Mouse (Mus musculus): ENCODE results near the gene Atf5. TPM values are rescaled to one million over a fixed set of nuclear protein-coding genes. Genes with fewer than 3 reads are reported as not detected.
A peak's percentile ranks its signal among the peaks of the same experiment; 100 is the strongest.

Gene Atf5
- total RNA-seq, 2 experiments from 2014 or later = 135 to 151 TPM

DNA sequence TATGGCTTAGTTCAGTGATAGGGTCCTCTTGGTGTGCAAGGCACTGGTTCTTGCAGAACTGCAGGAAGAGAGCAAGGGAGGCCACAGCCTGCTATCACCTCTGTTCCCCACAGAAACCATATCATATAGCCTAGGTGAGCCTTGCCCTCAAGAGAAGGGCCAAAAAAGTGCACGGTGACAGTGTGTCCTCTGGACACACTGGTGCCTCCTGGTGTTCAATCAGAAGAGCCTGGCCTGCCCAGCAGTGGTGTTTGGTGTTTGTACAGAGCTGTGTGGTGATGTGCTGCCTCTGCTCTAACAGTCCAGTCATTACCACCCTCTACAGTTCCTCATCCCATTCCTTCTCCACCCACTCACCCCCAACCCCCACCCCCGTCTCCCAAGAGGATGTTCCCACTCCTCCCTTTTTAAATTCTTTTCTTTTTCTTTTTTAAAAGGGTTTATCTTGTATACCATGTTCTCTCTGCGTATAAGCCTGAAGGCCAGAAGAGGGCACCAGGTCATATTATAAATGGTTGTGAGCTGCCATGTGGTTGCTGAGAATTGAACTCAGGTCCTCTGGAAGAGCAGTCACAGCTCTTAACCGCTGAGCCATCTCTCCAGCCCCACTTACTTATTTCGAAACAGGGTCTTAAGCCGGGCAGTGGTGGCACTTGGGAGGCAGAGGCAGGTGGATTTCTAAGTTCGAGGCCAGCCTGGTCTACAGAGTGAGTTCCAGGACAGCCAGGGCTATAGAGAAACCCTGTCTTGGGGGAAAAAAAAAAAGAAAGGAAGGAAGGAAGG is 5.4 kb upstream of the Atf5 start:
- no peak for DNase-seq

DNA sequence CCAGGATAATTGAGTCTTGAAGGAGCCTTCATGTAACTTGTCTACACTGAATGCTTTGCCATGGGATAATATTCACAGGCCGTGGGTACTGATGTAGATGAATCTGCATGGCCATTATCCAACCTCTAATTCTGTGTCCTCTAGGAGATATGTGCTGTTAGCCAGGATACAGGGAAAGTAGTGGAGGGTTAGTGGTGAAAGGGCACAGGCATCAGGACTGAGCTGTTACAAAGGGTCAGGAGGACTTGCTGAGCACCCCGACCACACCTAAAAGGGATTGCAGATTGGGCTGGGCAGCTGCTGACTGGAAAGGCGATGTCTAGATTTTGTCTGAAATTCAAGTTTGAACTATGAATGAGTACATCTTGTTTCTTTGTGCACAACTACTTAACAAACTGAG is 4.1 kb upstream of the Atf5 start:
- no peak for DNase-seq

DNA sequence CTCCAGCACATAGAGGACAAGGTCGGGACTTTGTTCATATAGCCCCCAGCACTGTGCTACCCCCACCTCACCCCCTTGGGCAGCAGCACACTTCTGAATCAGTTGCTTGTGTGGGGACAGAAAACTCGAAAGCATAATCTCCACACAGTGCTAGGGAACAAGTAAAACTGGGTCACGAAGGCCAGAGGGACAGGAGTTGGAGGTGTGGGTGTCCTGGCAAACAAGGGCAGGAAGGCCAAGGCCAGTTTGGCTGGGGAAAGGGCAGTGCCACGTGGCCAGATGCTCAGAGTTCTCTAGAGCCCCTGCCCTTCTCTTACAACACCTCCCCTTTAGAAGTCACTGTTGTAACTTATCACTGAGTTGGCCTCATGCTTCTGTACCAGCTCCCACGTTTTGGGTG is 3.4 kb upstream of the Atf5 start:
- DNase-seq = peak; percentile 51 to 55

DNA sequence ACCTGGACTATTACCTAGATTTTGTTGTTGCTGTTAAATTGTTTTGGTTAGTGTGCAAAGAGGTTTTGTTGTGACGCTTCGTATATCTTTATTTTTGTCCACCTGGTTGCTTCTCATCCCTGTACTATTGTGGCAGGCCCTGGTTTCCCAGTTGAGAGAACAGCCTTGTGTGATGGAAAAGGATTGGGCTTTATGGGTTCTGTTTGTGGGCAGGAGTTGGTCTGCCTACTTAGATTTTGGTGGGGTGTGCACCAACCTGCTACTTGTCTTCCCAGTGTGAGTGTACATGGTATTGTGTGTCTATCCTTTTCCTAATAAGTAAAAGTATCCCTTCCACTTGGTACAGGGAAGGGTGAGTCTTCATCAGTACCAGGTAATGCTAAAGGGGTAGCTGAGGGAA is 2.9 kb upstream of the Atf5 start:
- no peak for DNase-seq

DNA sequence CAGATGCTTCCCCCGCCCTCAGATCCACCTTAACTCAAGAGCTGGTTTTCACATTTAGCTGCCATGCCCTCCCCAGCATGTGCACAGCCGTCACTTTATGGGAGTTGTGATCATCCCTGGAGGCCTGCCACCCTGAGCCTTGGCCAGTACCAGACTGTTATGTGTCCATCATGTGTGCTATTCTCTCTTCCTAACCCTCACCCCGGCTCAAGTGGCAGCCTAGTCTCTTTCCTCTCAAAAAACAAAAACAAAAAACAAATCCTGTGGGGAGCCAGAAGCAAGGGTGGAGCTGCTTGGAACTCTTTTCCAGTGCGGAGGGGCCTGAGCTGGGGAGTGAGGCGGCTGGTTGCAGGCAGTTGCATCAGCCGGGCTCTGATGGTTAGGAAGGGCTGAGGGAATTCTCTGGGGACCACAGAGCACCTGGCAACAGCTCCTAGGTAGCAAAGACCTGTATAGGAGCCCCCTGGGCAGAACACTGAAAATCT is 2.3 kb upstream of the Atf5 start:
- DNase-seq = peak; percentile 74 to 79

DNA sequence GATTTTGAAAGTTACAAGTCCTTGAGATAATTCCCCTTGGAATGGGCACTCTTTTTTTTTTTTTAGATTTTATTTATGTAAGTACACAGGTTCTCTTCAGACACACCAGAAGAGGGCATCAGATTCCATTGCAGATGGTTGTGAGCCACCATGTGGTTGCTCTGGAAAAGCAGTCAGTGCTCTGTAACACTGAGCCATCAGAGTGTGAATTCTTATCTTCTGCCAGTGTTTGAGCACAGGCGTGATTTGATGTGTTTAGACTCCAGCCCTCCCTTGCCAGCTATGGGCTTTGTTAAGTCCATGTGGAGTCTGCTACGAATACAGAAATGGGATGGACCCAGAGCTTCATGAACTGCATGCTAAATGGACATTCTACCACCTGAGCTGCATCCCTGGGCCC is 1.7 kb upstream of the Atf5 start:
- no peak for DNase-seq

DNA sequence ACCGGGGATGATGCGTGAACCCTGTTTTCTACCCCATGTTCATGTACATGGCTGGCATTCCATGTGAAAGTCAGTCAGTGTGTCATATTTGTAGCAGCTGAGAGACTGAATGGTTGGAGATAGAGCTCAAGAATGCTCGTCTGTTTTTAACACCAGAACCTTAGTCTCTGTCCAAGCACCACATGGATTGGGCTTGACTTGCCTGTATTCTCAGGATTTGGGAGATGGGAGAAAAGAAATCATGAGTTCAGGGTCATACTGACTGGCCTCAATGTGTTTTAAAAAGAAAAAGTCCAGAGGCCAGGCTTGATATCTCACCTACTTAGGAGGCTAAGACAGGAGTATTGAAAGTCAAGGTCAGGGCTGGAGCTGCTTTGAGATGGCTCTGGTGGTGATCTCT is 983 bp upstream of the Atf5 start:
- no peak for DNase-seq

DNA sequence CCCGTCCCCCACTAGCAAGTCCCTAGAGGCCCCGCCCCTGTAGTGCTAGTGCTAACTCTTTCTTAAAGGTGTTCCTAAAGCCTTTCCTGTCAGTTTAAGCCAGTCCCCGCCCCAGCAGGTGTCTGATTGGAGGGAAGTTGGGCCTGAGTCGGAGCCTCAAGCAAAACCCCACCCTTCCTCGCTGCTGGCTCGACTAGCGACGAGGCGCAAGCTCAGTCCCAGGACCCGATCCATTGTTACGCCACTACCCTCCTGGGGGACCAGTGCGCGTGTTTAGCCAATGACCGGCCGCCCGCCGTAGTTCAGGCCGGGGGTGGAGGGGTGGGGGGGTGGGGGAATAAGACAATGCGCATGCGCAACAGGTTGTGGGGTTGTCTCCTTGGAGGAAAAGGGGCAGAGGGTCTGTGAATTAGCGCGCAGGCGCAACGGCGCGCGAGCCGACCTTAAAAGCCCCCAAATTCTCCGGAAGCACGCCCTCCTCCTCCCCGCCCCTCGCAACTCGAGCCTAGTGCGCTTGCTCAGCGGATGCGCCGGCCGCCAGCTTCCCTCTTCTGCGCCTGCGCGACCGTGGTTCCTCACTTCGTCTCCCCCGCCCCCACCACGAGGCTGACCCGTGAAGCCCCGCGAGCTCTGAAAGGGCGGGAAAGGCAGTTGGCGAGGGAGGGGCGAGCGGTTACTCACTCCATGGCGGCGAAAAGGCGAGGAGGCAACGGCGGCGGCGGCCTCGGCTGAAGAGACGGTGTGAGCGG is 563 bp downstream of the Atf5 start, which contains the start of the genes Nup62 and Il4i1:
Nup62 (plus strand) TSS at position 368 of the 749 bp plus-strand sequence.
Il4i1 (plus strand) TSS at position 667 of the 749 bp plus-strand sequence.
- DNase-seq = peak; percentile 98 to 100

DNA sequence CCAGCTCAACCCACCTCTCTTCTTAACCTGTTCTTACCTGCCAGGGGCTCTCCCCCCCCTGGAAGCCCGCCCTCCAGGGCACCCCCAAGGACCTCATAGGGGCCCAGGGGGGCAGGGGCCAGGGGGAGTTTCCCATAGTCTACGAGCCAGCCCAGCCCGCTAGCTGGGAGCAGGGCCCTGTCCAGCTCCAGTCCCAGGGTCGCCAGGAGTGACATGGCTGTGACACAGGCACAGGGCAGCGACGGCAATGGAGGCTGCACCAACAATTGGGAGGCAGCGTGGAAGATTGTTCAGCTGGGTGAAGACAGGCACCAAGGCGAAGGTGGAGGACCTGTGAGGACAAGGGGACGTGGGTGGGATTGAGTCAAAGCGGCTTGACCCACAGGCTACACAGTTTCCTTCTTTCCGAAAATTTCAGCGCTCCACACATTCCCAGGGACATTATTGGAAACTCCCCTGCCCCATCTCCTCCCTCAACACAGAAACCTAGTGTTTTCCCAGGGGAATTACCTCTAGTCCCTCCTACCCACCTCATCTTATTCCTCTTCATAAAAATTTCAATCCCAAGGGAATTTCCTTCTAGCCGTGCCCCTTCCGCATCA is 1.4 kb downstream of the Atf5 start:
- no peak for DNase-seq

DNA sequence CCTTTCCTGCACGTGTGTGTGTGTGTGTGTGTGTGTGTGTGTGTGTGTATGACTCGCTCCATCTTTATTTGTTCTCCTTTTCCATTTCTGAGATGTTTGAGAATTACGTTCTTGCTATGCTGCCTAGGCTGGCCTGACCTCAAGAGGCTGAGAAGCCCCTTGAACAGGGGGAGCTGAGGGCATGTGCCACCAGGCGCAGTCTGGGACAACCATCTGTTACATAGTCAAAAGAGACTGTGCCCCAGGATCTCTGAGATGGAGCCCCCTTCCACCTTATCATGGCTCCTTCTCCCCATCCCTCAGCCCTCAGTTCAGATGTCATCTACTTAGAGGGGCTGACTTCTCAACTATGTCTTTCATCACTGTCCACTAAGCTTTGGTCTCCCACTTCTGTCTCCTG is 2.0 kb downstream of the Atf5 start:
- DNase-seq = no peak

DNA sequence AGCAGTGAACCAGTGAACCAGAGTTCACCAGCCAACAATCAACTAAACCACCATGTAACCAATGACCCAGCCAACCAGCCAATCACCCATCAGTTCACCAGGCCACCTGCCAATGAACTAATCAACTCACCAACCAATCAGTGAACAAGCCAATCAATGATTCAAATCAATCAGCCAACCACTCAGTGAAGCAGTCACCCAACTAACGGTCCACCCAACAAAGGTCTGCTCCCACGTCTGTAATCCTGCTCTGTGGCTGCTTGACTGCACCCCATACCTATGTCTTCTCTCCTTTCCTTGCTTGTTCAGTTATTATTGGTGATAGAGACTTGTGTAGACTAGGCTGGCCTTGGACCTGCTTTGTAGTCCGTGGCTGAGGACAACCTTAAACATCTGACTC is 2.5 kb downstream of the Atf5 start:
- no peak for DNase-seq

DNA sequence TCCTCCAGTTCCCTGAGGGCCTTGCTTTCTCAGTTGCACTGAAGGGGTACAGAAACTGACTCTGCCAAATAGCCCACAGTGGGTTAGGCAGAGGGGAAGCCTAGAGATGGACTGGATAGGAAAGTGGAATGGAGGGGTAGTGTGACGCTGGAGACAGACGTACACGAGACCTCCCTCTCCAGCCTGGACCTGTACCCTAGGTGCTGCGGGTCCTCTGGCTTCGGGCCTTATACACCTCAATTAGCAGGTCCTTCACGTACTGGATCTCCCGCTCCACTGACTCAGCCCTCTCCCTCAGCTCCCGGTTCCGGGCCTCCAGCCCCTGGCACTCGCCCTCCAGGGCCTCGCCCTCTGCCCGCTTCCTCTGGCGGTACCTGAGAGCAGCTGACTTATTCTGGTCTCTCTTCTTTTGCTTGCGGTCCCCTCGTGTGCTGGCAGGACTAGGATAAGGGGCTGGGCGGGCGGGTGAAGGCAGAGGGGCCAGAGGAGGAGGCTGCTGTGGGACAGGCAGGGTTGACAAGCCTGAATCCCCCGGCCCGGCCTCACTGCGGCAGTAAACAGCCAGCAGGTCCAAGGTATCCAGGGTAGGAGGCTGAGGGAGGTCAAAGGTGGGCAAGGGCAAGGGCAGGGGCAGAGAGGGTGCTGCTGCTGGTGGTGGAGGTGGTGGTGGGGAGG is 3.7 kb downstream of the Atf5 start:
- DNase-seq = no peak

DNA sequence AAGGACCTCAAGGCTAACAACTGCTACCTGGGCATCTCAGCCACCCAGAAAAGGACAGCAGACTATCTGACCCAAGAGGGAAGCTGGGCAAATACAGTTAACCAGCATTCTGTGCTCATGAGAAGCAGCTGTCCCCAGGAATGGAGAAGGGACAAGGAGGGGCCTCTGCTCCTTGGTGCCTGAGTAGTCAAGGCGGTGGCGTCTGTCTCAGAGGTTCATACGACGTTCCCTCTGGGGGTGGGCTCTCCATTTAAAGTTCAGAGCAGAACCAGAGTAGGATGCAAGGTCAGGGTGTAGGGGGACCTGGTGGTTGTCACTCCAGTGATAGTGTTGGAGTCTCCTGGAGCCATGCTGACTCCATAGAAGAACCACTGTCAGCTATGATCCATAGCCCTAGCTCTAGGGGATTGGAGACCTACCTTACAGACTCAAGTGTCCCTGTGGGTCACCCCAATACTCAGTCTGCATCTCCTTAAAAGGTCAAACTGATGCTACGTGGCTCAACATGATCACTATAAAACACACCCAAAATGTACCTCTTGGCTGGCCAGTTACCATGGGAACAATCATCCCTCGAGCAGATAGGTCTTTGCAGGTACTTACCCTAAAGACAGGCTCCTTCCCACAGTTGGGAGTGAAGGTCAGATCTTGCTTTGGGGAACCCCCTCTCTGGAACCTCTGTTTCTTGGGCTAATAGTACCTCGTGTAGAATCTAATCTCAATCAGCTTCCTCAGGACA is 5.5 kb downstream of the Atf5 start:
- no peak for DNase-seq

DNA sequence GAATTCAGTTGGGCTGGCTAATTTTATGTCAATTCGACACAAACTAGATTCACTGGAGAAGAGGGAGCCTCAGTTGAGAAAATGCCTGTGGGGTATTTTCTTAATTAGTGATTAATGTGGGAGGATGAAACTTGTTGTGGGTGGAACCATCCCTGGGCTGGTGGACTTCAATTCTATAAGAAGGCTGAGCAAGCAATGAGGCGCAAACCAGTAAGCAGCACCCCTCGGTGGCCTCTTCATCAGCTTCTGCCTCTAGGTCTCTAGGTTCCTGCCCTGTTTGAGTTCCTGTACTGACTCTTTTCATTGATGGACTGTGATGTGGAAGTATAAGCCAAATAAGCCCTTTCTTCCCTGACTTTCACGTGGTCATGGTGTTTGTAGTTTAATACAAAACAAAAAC is 6.1 kb downstream of the Atf5 start:
- DNase-seq = no peak

DNA sequence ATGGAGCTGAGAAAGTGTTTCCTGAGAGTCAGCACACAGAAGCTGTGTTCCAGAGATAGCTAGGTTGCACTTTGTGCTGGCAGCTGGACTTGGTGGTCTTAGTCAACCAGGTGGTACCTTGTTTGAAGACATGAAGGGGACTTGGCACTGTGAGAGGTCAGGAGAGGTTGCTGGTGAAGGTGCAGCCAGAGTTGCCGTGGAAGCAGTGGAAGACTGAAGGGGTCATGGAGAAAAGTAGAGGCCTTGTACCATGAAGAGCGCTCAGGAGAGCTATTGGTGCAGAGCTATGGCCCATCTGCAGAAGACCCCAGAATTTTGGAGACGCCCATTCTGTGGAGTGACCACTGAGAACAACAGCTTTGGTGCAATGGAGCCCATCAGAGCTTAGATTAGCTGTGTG is 7.0 kb downstream of the Atf5 start:
- no peak for DNase-seq

DNA sequence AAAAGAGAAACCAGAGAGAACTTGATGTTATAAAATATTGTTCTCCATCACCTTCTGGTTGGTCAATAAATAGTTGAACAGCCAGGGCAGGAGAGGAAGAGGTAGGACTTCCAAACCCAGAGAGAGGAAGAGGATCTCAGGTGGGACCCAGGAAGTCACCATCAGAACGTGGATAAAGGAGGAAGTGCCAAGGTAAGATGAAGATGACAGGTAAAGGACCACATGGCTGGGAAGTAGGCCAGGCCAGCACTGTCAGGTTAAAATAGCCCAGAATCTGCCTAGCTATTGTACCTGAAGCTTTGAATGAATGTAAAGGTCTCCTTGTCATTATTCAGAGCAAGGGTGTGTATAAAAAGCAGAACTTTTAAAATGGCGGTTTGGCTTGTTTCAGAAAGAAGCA is 7.5 kb downstream of the Atf5 start:
- no peak for DNase-seq

DNA sequence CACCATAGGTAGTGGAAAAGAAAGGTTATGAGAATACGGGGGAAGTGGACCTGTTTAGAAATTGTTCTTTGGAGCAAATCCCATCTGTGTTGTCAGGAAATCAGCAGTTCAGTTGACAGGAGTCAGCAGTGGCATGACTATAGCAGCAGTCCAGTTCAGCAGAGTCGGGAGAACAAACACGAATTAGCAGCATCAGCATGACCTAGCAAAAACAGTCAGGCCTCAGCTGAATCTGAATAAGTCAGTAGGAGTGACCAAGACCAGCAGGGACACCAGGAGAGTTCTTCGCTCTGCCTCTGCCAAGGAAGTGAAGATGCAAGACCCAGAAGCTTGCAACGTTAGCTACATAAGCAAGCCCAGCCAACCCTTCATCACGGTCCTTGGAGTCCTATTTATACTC is 23.7 kb downstream of the Atf5 start:
- DNase-seq = no peak

DNA sequence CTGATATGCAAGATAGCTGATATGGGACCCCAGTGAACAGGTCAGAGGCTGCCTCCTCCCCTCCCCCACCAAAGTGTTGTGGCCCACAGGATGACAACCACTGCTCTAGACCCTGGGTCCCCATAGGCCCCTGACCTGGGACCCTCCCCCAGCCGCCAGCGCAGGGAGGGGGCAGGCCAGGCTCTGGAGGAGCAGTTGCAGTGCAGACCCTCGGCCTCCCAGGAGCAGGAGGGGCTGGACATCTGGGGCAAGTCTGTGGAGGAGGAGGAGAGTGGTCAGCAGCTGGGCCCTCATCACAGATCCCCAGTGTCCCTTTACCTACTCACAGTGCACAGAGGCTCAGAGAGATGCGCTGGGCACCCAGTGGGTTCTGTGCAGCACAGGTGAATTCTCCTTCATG is 26.4 kb downstream of the Atf5 start:
- DNase-seq = no peak

DNA sequence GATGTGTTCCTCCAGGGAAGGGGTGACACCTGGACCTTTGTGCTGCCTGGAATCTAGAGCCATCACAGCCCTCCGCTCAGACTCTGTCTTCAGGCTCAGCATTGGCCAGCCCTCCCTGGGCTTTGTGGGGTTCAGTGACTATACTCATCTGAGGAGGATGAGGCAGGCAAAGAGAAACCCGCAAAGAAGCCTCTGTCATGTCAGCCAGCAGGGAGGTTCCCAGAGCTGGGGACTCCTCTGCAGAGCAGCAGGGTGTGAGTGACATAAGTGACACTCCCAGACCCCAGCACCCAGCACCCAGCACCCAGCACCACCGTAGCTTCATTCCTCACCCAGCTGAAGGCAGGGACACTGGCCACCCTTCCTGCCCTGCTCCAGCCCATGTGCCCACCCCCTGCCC is 26.9 kb downstream of the Atf5 start:
- DNase-seq = no peak

DNA sequence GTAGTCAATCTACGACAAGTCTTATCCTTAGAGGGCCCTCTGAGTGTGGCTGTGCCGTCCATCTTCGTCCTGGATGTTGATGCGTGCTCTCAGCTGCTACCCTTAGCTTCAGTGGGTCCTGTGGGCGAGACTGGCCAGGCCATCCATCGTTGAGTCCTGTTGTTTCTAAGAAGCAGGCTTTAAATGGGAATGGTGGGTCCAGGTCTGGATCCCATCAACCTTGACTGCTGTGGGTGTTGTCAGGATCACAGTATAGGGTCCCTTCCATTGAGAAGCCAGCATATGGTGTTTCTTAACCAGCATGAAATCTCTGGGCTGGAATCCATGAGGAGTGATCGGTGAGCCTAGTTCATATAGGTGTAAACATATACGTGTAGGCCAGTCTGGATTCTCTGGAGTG is 36.4 kb downstream of the Atf5 start:
- no peak for DNase-seq

DNA sequence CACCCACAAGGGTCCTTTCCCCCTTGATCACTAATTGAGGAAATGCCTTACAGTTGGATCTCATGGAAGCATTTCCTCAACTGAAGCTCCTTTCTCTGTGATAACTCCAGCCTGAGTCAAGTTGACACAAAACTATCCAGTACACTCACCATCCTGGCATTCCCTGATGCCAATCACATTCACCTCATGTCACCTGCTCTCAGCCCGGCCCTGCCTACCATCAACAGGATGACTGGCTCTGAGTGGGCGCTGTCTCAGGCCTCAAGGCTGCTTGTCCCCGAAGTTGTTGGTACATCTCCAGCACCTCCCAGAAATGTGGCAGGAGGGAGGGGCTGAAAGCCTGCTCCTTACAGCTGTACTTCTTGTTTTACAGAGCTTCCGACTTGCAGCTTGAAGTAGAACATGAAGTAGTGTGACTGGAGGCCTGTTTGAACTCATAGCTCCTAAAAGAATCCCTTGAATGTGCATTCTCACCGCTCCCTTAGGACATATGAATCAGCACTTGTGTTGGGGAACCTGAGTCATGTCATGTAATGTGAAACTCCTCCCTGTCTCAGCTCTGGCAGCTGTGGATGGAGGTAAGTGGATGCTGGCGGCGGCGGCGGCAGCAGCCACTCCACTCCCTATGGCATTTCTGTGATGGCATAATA is 39.5 kb downstream of the Atf5 start:
- DNase-seq = no peak

Data from adrenal gland, postnatal 36 days (tissue).